Mouse (Mus musculus): ENCODE measurements around the gene Gsto1. TPM values are rescaled to one million over a fixed set of nuclear protein-coding genes. Genes with fewer than 3 reads are reported as not detected.

Gene Gsto1
- total RNA-seq, 1 experiment = 60.7 TPM

DNA sequence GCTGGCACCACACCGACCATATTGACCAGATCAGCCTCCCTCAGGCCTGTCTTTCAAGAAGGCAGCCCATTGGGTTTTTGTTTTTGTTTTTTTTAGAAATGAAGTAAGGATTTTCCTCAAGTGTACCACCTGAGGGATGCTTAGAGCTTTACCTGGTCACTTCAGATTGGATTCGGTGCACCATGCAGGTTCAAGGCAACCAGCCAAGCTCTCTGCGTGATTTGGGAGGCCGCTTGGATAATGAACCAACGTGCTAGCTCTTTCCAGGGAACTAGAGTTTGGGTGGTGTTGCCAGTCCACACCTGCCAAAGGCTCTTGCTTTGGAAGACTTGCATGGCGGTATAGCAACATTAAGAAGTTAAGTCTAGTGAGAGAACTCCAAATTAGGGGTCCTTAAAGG lies 38.3 kb downstream of the Gsto1 start:
- no peak for DNase-seq (ENCODE audit: low read depth, low spot score)
- Histone ChIP-seq H3K36me3 (ENCODE audit: control insufficient read depth, insufficient read depth, low read length, poor library complexity, severe bottlenecking) (peaks cover 4% of the 10 kb centered on the region; the same call in 1 of the 2 replicates), H3K4me1 (ENCODE audit: control insufficient read depth in 2 of 2, insufficient read depth in 2 of 2, low read length in 2 of 2, poor library complexity in 1 of 2) (peaks cover 0 to 4% of the 10 kb centered on the region in 2 experiments; a peak in 1 of 4 replicates), H3K9me3 (ENCODE audit: control insufficient read depth, insufficient read depth, low read depth, low read length) (no peaks in the 10 kb centered on the region), H3K4me3 (ENCODE audit: insufficient read depth in 1 of 2, low read depth in 1 of 2, low read length in 2 of 2, poor library complexity in 1 of 2, severe bottlenecking in 1 of 2) (no peak overlapping the region), H3K27ac (ENCODE audit: insufficient read depth, low read depth, low read length, poor library complexity, severe bottlenecking) (no peak overlapping the region), H3K9ac (ENCODE audit: insufficient read depth, low read depth, low read length, poor library complexity, severe bottlenecking) (no peak overlapping the region)
- in situ Hi-C loops (cut with MboI; ENCODE audit: low sequenced_read_pairs in 2 of 2, unreplicated experiment in 2 of 2) = no loop called here
- no peak for TF ChIP-seq MAFK (IDR thresholded peaks at IDR 0.05; ENCODE audit: insufficient read depth, low read depth, low read length)
- TF ChIP-seq HCFC1 (IDR thresholded peaks at IDR 0.05; ENCODE audit: borderline replicate concordance, insufficient read depth, low read length) = no peak
- TF ChIP-seq CHD2 (IDR thresholded peaks at IDR 0.05; ENCODE audit: low read depth, low read length) = no peak
- TF ChIP-seq ZNF384 (IDR thresholded peaks at IDR 0.05; ENCODE audit: low read depth, low read length) = no peak
- TF ChIP-seq ZC3H11A (IDR thresholded peaks at IDR 0.05; ENCODE audit: borderline replicate concordance, low read depth, low read length) = no peak

DNA sequence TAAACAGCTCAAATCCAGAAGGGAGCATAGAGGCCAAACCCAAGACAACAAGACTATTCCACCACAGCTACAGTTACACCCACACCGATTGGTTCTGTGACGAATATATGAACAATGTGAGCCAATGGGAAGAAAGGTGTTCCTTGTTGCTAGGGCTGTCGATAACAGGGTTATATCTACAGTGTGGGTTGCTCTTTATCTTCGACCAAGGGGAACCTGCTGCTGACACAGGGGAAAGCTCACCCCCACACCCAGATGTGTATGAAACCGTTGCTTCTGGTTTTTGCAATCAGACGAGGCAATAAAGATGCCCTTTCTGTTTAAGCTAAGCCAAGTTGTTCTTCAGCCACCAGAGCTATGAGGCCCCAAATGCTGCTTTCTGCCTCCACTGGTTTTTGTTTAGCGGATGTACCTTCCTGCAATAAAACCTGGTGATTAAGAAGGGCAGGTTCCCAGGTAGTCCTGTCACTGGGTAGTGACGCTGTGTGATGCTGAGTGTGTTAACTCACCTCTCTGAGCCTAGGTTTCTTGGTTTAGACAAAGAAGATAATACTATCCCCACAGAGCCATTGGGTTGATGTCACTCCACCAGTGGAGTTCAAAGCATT lies 43.8 kb downstream of the Gsto1 start:
- peaks cover 4% of the 10 kb centered on the region; the same call in 1 of the 2 replicates for H3K36me3 ChIP-seq (ENCODE audit: control insufficient read depth, insufficient read depth, low read length, poor library complexity, severe bottlenecking)

GRCm38 (mm10) chr19:47900012-47900411 lies 45.2 kb downstream of the Gsto1 start:
- TF ChIP-seq ZNF384 (IDR thresholded peaks at IDR 0.05; ENCODE audit: low read depth, low read length) (no peak), ZC3H11A (IDR thresholded peaks at IDR 0.05; ENCODE audit: borderline replicate concordance, low read depth, low read length) (no peak), HCFC1 (IDR thresholded peaks at IDR 0.05; ENCODE audit: borderline replicate concordance, insufficient read depth, low read length) (no peak), CHD2 (IDR thresholded peaks at IDR 0.05; ENCODE audit: low read depth, low read length) (no peak), MAFK (IDR thresholded peaks at IDR 0.05; ENCODE audit: insufficient read depth, low read depth, low read length) (no peak)
- in situ Hi-C loops (cut with MboI; ENCODE audit: low sequenced_read_pairs in 2 of 2, unreplicated experiment in 2 of 2) = no loop called here
- no peaks in the 10 kb centered on the region for H3K9me3 ChIP-seq (ENCODE audit: control insufficient read depth, insufficient read depth, low read depth, low read length)
- no peak overlapping the region for H3K4me3 ChIP-seq (ENCODE audit: insufficient read depth in 1 of 2, low read depth in 1 of 2, low read length in 2 of 2, poor library complexity in 1 of 2, severe bottlenecking in 1 of 2)
- no peak for DNase-seq (ENCODE audit: low read depth, low spot score)
- no peak overlapping the region for H3K9ac ChIP-seq (ENCODE audit: insufficient read depth, low read depth, low read length, poor library complexity, severe bottlenecking)
- H3K36me3 ChIP-seq (ENCODE audit: control insufficient read depth, insufficient read depth, low read length, poor library complexity, severe bottlenecking) = peaks cover 4% of the 10 kb centered on the region; the same call in 1 of the 2 replicates
- H3K27ac ChIP-seq (ENCODE audit: insufficient read depth, low read depth, low read length, poor library complexity, severe bottlenecking) = no peak overlapping the region
- no peaks in the 10 kb centered on the region for H3K4me1 ChIP-seq (ENCODE audit: control insufficient read depth in 2 of 2, insufficient read depth in 2 of 2, low read length in 2 of 2, poor library complexity in 1 of 2)

More for the DNA sequence above, 43.8 kb downstream of the Gsto1 start:
- no peak overlapping the region for H3K9ac ChIP-seq (ENCODE audit: insufficient read depth, low read depth, low read length, poor library complexity, severe bottlenecking)
- H3K27ac ChIP-seq (ENCODE audit: insufficient read depth, low read depth, low read length, poor library complexity, severe bottlenecking) = no peak overlapping the region
- no peaks in the 10 kb centered on the region for H3K4me1 ChIP-seq (ENCODE audit: control insufficient read depth in 2 of 2, insufficient read depth in 2 of 2, low read length in 2 of 2, poor library complexity in 1 of 2)
- in situ Hi-C loops (cut with MboI; ENCODE audit: low sequenced_read_pairs in 2 of 2, unreplicated experiment in 2 of 2) = no loop called here
- no peak for DNase-seq (ENCODE audit: low read depth, low spot score)
- H3K4me3 ChIP-seq (ENCODE audit: insufficient read depth in 1 of 2, low read depth in 1 of 2, low read length in 2 of 2, poor library complexity in 1 of 2, severe bottlenecking in 1 of 2) = no peak overlapping the region
- TF ChIP-seq HCFC1 (IDR thresholded peaks at IDR 0.05; ENCODE audit: borderline replicate concordance, insufficient read depth, low read length) (no peak), CHD2 (IDR thresholded peaks at IDR 0.05; ENCODE audit: low read depth, low read length) (no peak), MAFK (IDR thresholded peaks at IDR 0.05; ENCODE audit: insufficient read depth, low read depth, low read length) (no peak), ZNF384 (IDR thresholded peaks at IDR 0.05; ENCODE audit: low read depth, low read length) (no peak), ZC3H11A (IDR thresholded peaks at IDR 0.05; ENCODE audit: borderline replicate concordance, low read depth, low read length) (no peak)
- no peaks in the 10 kb centered on the region for H3K9me3 ChIP-seq (ENCODE audit: control insufficient read depth, insufficient read depth, low read depth, low read length)

- Histone ChIP-seq H3K36me3 (ENCODE audit: control insufficient read depth, insufficient read depth, low read length, poor library complexity, severe bottlenecking) (peaks cover 4% of the 10 kb centered on the region; the same call in 1 of the 2 replicates), H3K9me3 (ENCODE audit: control insufficient read depth, insufficient read depth, low read depth, low read length) (no peaks in the 10 kb centered on the region), H3K9ac (ENCODE audit: insufficient read depth, low read depth, low read length, poor library complexity, severe bottlenecking) (no peak overlapping the region), H3K4me1 (ENCODE audit: control insufficient read depth in 2 of 2, insufficient read depth in 2 of 2, low read length in 2 of 2, poor library complexity in 1 of 2) (no peaks in the 10 kb centered on the region), H3K4me3 (ENCODE audit: insufficient read depth in 1 of 2, low read depth in 1 of 2, low read length in 2 of 2, poor library complexity in 1 of 2, severe bottlenecking in 1 of 2) (no peak overlapping the region), H3K27ac (ENCODE audit: insufficient read depth, low read depth, low read length, poor library complexity, severe bottlenecking) (no peak overlapping the region)
- in situ Hi-C loops (cut with MboI; ENCODE audit: low sequenced_read_pairs in 2 of 2, unreplicated experiment in 2 of 2) = no loop called here
- no peak for TF ChIP-seq HCFC1 (IDR thresholded peaks at IDR 0.05; ENCODE audit: borderline replicate concordance, insufficient read depth, low read length)
- no peak for TF ChIP-seq MAFK (IDR thresholded peaks at IDR 0.05; ENCODE audit: insufficient read depth, low read depth, low read length)
- no peak for TF ChIP-seq ZNF384 (IDR thresholded peaks at IDR 0.05; ENCODE audit: low read depth, low read length)
- TF ChIP-seq CHD2 (IDR thresholded peaks at IDR 0.05; ENCODE audit: low read depth, low read length) = no peak
- no peak for TF ChIP-seq ZC3H11A (IDR thresholded peaks at IDR 0.05; ENCODE audit: borderline replicate concordance, low read depth, low read length)
- no peak for DNase-seq (ENCODE audit: low read depth, low spot score)
Observed at GRCm38 (mm10) chr19:47900558-47900957, 45.8 kb downstream of the Gsto1 start.

All from ES-E14 (cell line).